Mouse (Mus musculus) midbrain, postnatal 0 days (tissue): ENCODE results near the gene 2410137M14Rik. TPM values are rescaled to one million over a fixed set of nuclear protein-coding genes. Genes with fewer than 3 reads are reported as not detected.

Source experiments
- ATAC-seq: fragments of 200-750 bp; cut with Nextera tagmentation; 2 replicates; pipeline ENCODE4 v1.8.0; 2017; ENCODE audit warnings: moderate number of reproducible peaks, mild to moderate bottlenecking, moderate TSS enrichment, moderate library complexity; ENCODE audit not compliant: low FRiP score
- DNase-seq: peaks from one replicate; pipeline ENCODE4 v3.0.0-alpha.2; 2015; ENCODE audit warnings: low spot score
- H3K27ac ChIP-seq: fragments of 300-500 bp; sonication (generic); 2 replicates; pipeline ENCODE4 v1.5.1; 2014; ENCODE audit warnings: low read depth, mild to moderate bottlenecking, low read length, mixed read lengths
- H3K27me3 ChIP-seq: fragments of 300-500 bp; sonication (generic); 2 replicates; pipeline ENCODE4 v1.6.1; 2014; ENCODE audit warnings: low read length, control low read depth, mixed read lengths; ENCODE audit not compliant: insufficient read depth
- H3K36me3 ChIP-seq: fragments of 300-500 bp; sonication (generic); 2 replicates; pipeline ENCODE4 v1.6.1; 2014; ENCODE audit warnings: low read length, control low read depth, mixed read lengths; ENCODE audit not compliant: insufficient read depth
- H3K4me1 ChIP-seq: fragments of 300-500 bp; sonication (generic); 2 replicates; pipeline ENCODE4 v1.6.1; 2014; ENCODE audit warnings: mild to moderate bottlenecking, control low read depth, antibody characterized with exemption, low read length, mixed read lengths; ENCODE audit not compliant: insufficient read depth
- H3K4me2 ChIP-seq: fragments of 300-500 bp; sonication (generic); 2 replicates; pipeline ENCODE4 v1.6.1; 2014; ENCODE audit warnings: low read depth, mild to moderate bottlenecking, low read length, mixed read lengths; ENCODE audit not compliant: poor library complexity, severe bottlenecking
- H3K4me3 ChIP-seq: fragments of 300-500 bp; sonication (generic); 2 replicates; pipeline ENCODE4 v1.5.1; 2014; ENCODE audit warnings: low read depth, mild to moderate bottlenecking, low read length, moderate library complexity
- H3K9ac ChIP-seq: fragments of 300-500 bp; sonication (generic); replicated peaks from 2 replicates; pipeline ENCODE4 v1.6.1; 2014; ENCODE audit warnings: mild to moderate bottlenecking, low read length, moderate library complexity, mixed read lengths; ENCODE audit not compliant: poor library complexity, severe bottlenecking
- H3K9me3 ChIP-seq: fragments of 300-500 bp; sonication (generic); 2 replicates; pipeline ENCODE4 v1.6.1; 2016; ENCODE audit warnings: low read length, control low read depth
- CTCF ChIP-seq: IDR thresholded peaks from 2 replicates; pipeline ENCODE4 v1.5.1; 2016; ENCODE audit warnings: antibody characterized with exemption, mild to moderate bottlenecking
- WGBS: fragments of 180-500 bp; shearing (Covaris S2); extraction: QIAGEN DNeasy Blood & Tissue Kit; methylation state at CpG from one replicate; pipeline ENCODE4 v1.1.7; 2014; 5-methylcytosine and 5-hydroxymethylcytosine counted together
- polyA plus RNA-seq: library from polyadenylated mRNA; unstranded; fragments of >200 nt; fragmentation: Nextera tagmentation; extraction: Ambion mirVana; gene quantifications from 2 replicates; pipeline ENCODE4 v1.2.1, GENCODE M21; 2015
- total RNA-seq: library from RNA; depleted of rRNA; stranded (reverse); fragments of >200 nt; gene quantifications from 2 replicates; pipeline ENCODE4 v1.2.3, GENCODE M21; 2014; rRNA removed

2410137M14Rik gene
- total and polyA plus RNA-seq, 2 experiments from 2014 or later = 0.52 TPM; not detected in 1

DNA sequence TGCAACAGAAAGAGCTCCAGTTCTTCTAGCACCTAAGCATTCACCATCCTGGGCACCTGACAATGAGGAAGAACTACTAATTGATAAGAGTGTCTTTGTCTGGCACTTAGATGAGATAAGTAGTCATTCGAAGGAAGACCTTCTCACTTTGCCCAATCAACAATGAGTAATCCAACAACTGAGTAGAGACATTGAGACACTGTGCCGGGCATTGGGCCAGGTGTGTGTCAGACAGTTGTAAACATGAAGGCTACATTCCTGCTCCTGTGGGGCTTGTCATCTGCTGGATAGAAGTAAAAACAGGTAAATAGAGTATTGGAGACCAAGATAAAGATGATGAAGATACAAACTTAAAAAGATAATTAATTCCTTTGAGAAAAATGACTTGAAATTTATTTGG is 43.0 kb downstream of the 2410137M14Rik start:
- Histone ChIP-seq H3K4me2 (no peak overlapping the region), H3K4me3 (no peak overlapping the region), H3K4me1 (no peaks in the 10 kb centered on the region), H3K27ac (no peak overlapping the region), H3K36me3 (no peaks in the 10 kb centered on the region), H3K9me3 (no peaks in the 10 kb centered on the region), H3K27me3 (peaks cover 13% of the 10 kb centered on the region), H3K9ac (no peak overlapping the region)
- 89% methylated on average over 2 of the region's 2 CpGs for WGBS
- ATAC-seq (no peak), DNase-seq (no peak)
- no peak for TF ChIP-seq CTCF

- Histone ChIP-seq H3K9me3 (no peaks in the 10 kb centered on the region), H3K36me3 (no peaks in the 10 kb centered on the region), H3K27me3 (no peaks in the 10 kb centered on the region), H3K4me1 (no peaks in the 10 kb centered on the region), H3K27ac (no peak overlapping the region), H3K4me3 (no peak overlapping the region), H3K4me2 (no peak overlapping the region), H3K9ac (no peak overlapping the region)
- no peak for TF ChIP-seq CTCF
- ATAC-seq = no peak
- 79% methylated on average over 2 of the region's 2 CpGs for WGBS
- no peak for DNase-seq
These were observed 49.2 kb downstream of the 2410137M14Rik start for GRCm38 (mm10) chr17:36931806-36932205.

GRCm38 (mm10) chr17:36931130-36931529 is 49.9 kb downstream of the 2410137M14Rik start:
- Histone ChIP-seq H3K4me3 (no peak overlapping the region), H3K4me2 (no peak overlapping the region), H3K27me3 (no peaks in the 10 kb centered on the region), H3K27ac (no peak overlapping the region), H3K36me3 (no peaks in the 10 kb centered on the region), H3K9ac (no peak overlapping the region), H3K4me1 (no peaks in the 10 kb centered on the region), H3K9me3 (no peaks in the 10 kb centered on the region)
- ATAC-seq (no peak), DNase-seq (no peak)
- 83% methylated on average over 4 of the region's 4 CpGs for WGBS
- no peak for TF ChIP-seq CTCF

DNA sequence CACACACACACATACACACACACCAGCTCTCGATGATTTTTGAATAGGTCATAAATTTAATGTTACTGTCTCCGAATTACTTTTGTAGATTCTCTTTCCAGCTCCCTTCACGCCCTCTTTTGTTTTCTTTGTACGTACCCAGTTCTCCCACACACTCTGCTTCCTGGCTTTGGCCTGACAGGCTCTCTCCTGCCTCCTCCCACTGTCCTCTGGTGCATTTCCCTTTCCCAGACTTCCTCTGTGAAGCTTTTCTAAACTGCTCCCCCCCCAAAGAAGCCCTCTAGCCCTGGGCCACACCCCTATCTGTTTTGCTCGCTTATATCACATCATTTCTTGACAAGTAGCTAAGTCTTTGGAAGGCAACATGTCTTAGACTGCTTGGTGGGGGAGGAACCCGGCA is 50.8 kb downstream of the 2410137M14Rik start:
- H3K9ac ChIP-seq = no peak overlapping the region
- H3K27me3 ChIP-seq = no peaks in the 10 kb centered on the region
- no peak for ATAC-seq
- H3K36me3 ChIP-seq = no peaks in the 10 kb centered on the region
- 80% methylated on average over 6 of the region's 6 CpGs for WGBS
- DNase-seq = no peak
- H3K4me1 ChIP-seq = no peaks in the 10 kb centered on the region
- no peak overlapping the region for H3K27ac ChIP-seq
- no peak overlapping the region for H3K4me2 ChIP-seq
- TF ChIP-seq CTCF = no peak
- no peak overlapping the region for H3K4me3 ChIP-seq
- H3K9me3 ChIP-seq = no peaks in the 10 kb centered on the region

GRCm38 (mm10) chr17:36929236-36929932 is 51.7 kb downstream of the 2410137M14Rik start:
- DNase-seq (no peak), ATAC-seq (no peak)
- no peak for TF ChIP-seq CTCF
- H3K4me3 ChIP-seq = no peak overlapping the region
- 76% methylated on average over 12 of the region's 12 CpGs for WGBS
- no peak overlapping the region for H3K4me2 ChIP-seq
- H3K27me3 ChIP-seq = no peaks in the 10 kb centered on the region
- no peak overlapping the region for H3K27ac ChIP-seq
- H3K36me3 ChIP-seq = no peaks in the 10 kb centered on the region
- H3K9ac ChIP-seq = no peak overlapping the region
- no peaks in the 10 kb centered on the region for H3K4me1 ChIP-seq
- no peaks in the 10 kb centered on the region for H3K9me3 ChIP-seq

Other genes starting within 250 kb of the 2410137M14Rik start
- gene H2-M10.5, start 208.3 kb downstream of the 2410137M14Rik start, total RNA-seq = not detected in 2 replicates
- gene H2-M10.5, start 208.3 kb downstream of the 2410137M14Rik start, polyA plus RNA-seq = not detected in 2 replicates
- not detected in 2 replicates for gene H2-M10.6, start 169.1 kb downstream of the 2410137M14Rik start, total RNA-seq
- not detected in 2 replicates for gene H2-M10.6, start 169.1 kb downstream of the 2410137M14Rik start, polyA plus RNA-seq
- gene Trim26, start 144.1 kb downstream of the 2410137M14Rik start, total RNA-seq = 29.8 and 31.4 TPM in 2 replicates
- gene Trim26, start 144.1 kb downstream of the 2410137M14Rik start, polyA plus RNA-seq = 37.9 and 44.3 TPM in 2 replicates
- 0.27 and 0.33 TPM in 2 replicates for gene Trim15, start 114.0 kb downstream of the 2410137M14Rik start, total RNA-seq
- gene Trim15, start 114.0 kb downstream of the 2410137M14Rik start, polyA plus RNA-seq = 0.73 and 0.90 TPM in 2 replicates
- gene Trim10, start 111.7 kb downstream of the 2410137M14Rik start, total RNA-seq = 0.22 and 0.24 TPM in 2 replicates
- 0.16 and 0.17 TPM in 2 replicates for gene Trim10, start 111.7 kb downstream of the 2410137M14Rik start, polyA plus RNA-seq
- gene Trim40, start 91.1 kb downstream of the 2410137M14Rik start, total RNA-seq = not detected in 2 replicates
- 0.19 and 0.25 TPM in 2 replicates for gene Trim40, start 91.1 kb downstream of the 2410137M14Rik start, polyA plus RNA-seq
- not detected in 2 replicates for gene Trim31, start 83.1 kb downstream of the 2410137M14Rik start, total RNA-seq
- not detected in 2 replicates for gene Trim31, start 83.1 kb downstream of the 2410137M14Rik start, polyA plus RNA-seq
- 3.9 TPM in 2 replicates for gene Rnf39, start 38.3 kb downstream of the 2410137M14Rik start, total RNA-seq
- 2.8 and 3.3 TPM in 2 replicates for gene Rnf39, start 38.3 kb downstream of the 2410137M14Rik start, polyA plus RNA-seq
- 54.0 and 64.5 TPM in 2 replicates for gene Ppp1r11, start 29.5 kb downstream of the 2410137M14Rik start, total RNA-seq
- gene Ppp1r11, start 29.5 kb downstream of the 2410137M14Rik start, polyA plus RNA-seq = 143 and 166 TPM in 2 replicates
- gene Znrd1, start 22.7 kb downstream of the 2410137M14Rik start, total RNA-seq = 31.6 and 37.1 TPM in 2 replicates
- gene Znrd1, start 22.7 kb downstream of the 2410137M14Rik start, polyA plus RNA-seq = 42.4 and 43.7 TPM in 2 replicates
- gene Znrd1as, start 22.6 kb downstream of the 2410137M14Rik start, total RNA-seq = 2.1 and 3.5 TPM in 2 replicates
- 2.8 and 3.0 TPM in 2 replicates for gene Znrd1as, start 22.6 kb downstream of the 2410137M14Rik start, polyA plus RNA-seq
- gene H2-M5, start 8.3 kb upstream of the 2410137M14Rik start, total RNA-seq = 2.0 and 4.3 TPM in 2 replicates
- 1.3 and 1.6 TPM in 2 replicates for gene H2-M5, start 8.3 kb upstream of the 2410137M14Rik start, polyA plus RNA-seq
- gene Zfp57, start 19.9 kb upstream of the 2410137M14Rik start, total RNA-seq = 140 and 182 TPM in 2 replicates
- 166 and 171 TPM in 2 replicates for gene Zfp57, start 19.9 kb upstream of the 2410137M14Rik start, polyA plus RNA-seq
- gene Mog, start 42.2 kb upstream of the 2410137M14Rik start, total RNA-seq = not detected in 2 replicates
- gene Mog, start 42.2 kb upstream of the 2410137M14Rik start, polyA plus RNA-seq = 0.95 and 1.1 TPM in 2 replicates
- 633 and 639 TPM in 2 replicates for gene Gabbr1, start 64.7 kb upstream of the 2410137M14Rik start, total RNA-seq
- gene Gabbr1, start 64.7 kb upstream of the 2410137M14Rik start, polyA plus RNA-seq = 111 and 116 TPM in 2 replicates
- not detected in 2 replicates for gene Olfr90, start 107.3 kb upstream of the 2410137M14Rik start, total RNA-seq
- not detected in 2 replicates for gene Olfr90, start 107.3 kb upstream of the 2410137M14Rik start, polyA plus RNA-seq
- gene Olfr91, start 117.0 kb upstream of the 2410137M14Rik start, total RNA-seq = not detected in 2 replicates
- not detected in 2 replicates for gene Olfr91, start 117.0 kb upstream of the 2410137M14Rik start, polyA plus RNA-seq
- gene Olfr92, start 138.9 kb upstream of the 2410137M14Rik start, total RNA-seq = not detected in 2 replicates
- gene Olfr92, start 138.9 kb upstream of the 2410137M14Rik start, polyA plus RNA-seq = not detected in 2 replicates
- gene Olfr93, start 180.3 kb upstream of the 2410137M14Rik start, total RNA-seq = not detected in 2 replicates
- gene Olfr93, start 180.3 kb upstream of the 2410137M14Rik start, polyA plus RNA-seq = not detected in 2 replicates
- not detected in 2 replicates for gene Ubd, start 212.7 kb upstream of the 2410137M14Rik start, total RNA-seq
- not detected in 2 replicates for gene Ubd, start 212.7 kb upstream of the 2410137M14Rik start, polyA plus RNA-seq
- gene Olfr94, start 219.8 kb upstream of the 2410137M14Rik start, total RNA-seq = not detected in 2 replicates
- not detected in 2 replicates for gene Olfr94, start 219.8 kb upstream of the 2410137M14Rik start, polyA plus RNA-seq
- not detected in 2 replicates for gene Olfr95, start 231.9 kb upstream of the 2410137M14Rik start, total RNA-seq
- 0.02 TPM in 1 of 2 replicates, not detected in the other for gene Olfr95, start 231.9 kb upstream of the 2410137M14Rik start, polyA plus RNA-seq
- not detected in 2 replicates for gene Olfr96, start 238.9 kb upstream of the 2410137M14Rik start, total RNA-seq
- gene Olfr96, start 238.9 kb upstream of the 2410137M14Rik start, polyA plus RNA-seq = not detected in 2 replicates